Mouse (Mus musculus): ENCODE results near the gene Smc1a. TPM values are rescaled to one million over a fixed set of nuclear protein-coding genes. Genes with fewer than 3 reads are reported as not detected.
A peak's percentile ranks its signal among the peaks of the same experiment; 100 is the strongest.

The Smc1a gene
- polyA plus RNA-seq (2015; fragmentation: Nextera tagmentation; extraction: Ambion mirVana), result 84.4 and 88.4 TPM in 2 replicates

- peaks cover 12% of the 10 kb centered on the region for H3K4me1 ChIP-seq (replicated peaks)
- H3K9me3 ChIP-seq, result no peaks in the 10 kb centered on the region
- ATAC-seq (ENCODE audit: low FRiP score), result peak; percentile 99
- peak within 1 kb of the TSS; percentile 74 for H3K9ac ChIP-seq
- peak within 1 kb of the TSS; percentile 50 for H3K4me3 ChIP-seq
- peak within 1 kb of the TSS; percentile 58 for H3K4me2 ChIP-seq
- peaks cover 9% of the 10 kb centered on the region for H3K36me3 ChIP-seq
- peaks cover 57% of the 10 kb centered on the region for H3K27me3 ChIP-seq
- H3K27ac ChIP-seq, result peak within 1 kb of the TSS; percentile 88
- 16% methylated on average over 64 of the region's 64 CpGs for WGBS
Measured at GRCm38 (mm10) chrX:152016151-152017145, at the start of gene Smc1a, which contains the start of gene Ribc1. TSS of gene Smc1a (plus strand) at chrX:152016428. TSS of gene Ribc1 (minus strand) at chrX:152016295.

GRCm38 (mm10) chrX:151999006-151999710, 17.1 kb upstream of the Smc1a start:
- WGBS, result 74% methylated on average over 4 of the region's 4 CpGs
- H3K9ac ChIP-seq, result no peak overlapping the region
- H3K4me1 ChIP-seq (replicated peaks), result 0 out of 2 replicates have a peak, but pooled peaks cover 3% of the 10 kb centered on the region
- H3K4me2 ChIP-seq, result no peak overlapping the region
- H3K36me3 ChIP-seq, result peaks cover 6% of the 10 kb centered on the region; the same call in 1 of the 2 replicates
- H3K27me3 ChIP-seq, result peaks cover 83% of the 10 kb centered on the region
- H3K27ac ChIP-seq, result no peak overlapping the region
- no peak overlapping the region for H3K4me3 ChIP-seq
- no peak for ATAC-seq (ENCODE audit: low FRiP score)
- no peaks in the 10 kb centered on the region for H3K9me3 ChIP-seq

GRCm38 (mm10) chrX:152001182-152001684, 15.0 kb upstream of the Smc1a start:
- Histone ChIP-seq H3K36me3 (peaks cover 6% of the 10 kb centered on the region; the same call in 1 of the 2 replicates), H3K9ac (no peak overlapping the region), H3K4me1 (replicated peaks) (0 out of 2 replicates have a peak, but pooled peaks cover 3% of the 10 kb centered on the region), H3K27ac (no peak overlapping the region), H3K4me2 (peak overlapping the region; percentile 66), H3K9me3 (no peaks in the 10 kb centered on the region), H3K27me3 (peaks cover 87% of the 10 kb centered on the region), H3K4me3 (peak overlapping the region; percentile 49)
- 41% methylated on average over 9 of the region's 9 CpGs for WGBS
- peak; percentile 22 for ATAC-seq (ENCODE audit: low FRiP score)

- 24% methylated on average over 38 of the region's 41 CpGs for WGBS
- H3K36me3 ChIP-seq, result peaks cover 6% of the 10 kb centered on the region; the same call in 1 of the 2 replicates
- peak within 1 kb of the TSS; percentile 66 for H3K4me2 ChIP-seq
- peak; percentile 96 for ATAC-seq (ENCODE audit: low FRiP score)
- H3K9me3 ChIP-seq, result no peaks in the 10 kb centered on the region
- peak within 1 kb of the TSS; percentile 65 for H3K9ac ChIP-seq
- 0 out of 2 replicates have a peak, but pooled peaks cover 3% of the 10 kb centered on the region for H3K4me1 ChIP-seq (replicated peaks)
- H3K27ac ChIP-seq, result peak within 1 kb of the TSS; percentile 23; the same call in 1 of the 2 replicates
- H3K4me3 ChIP-seq, result peak within 1 kb of the TSS; percentile 49
- H3K27me3 ChIP-seq, result peaks cover 86% of the 10 kb centered on the region
Measured at GRCm38 (mm10) chrX:152001737-152002710, 14.2 kb upstream of the Smc1a start, which contains the start of gene Hsd17b10. TSS of gene Hsd17b10 (plus strand) at chrX:152001845.

- Histone ChIP-seq H3K4me1 (replicated peaks) (0 out of 2 replicates have a peak, but pooled peaks cover 3% of the 10 kb centered on the region), H3K36me3 (peaks cover 6% of the 10 kb centered on the region; the same call in 1 of the 2 replicates), H3K4me2 (peak overlapping the region; percentile 66), H3K9ac (no peak overlapping the region), H3K9me3 (no peaks in the 10 kb centered on the region), H3K27ac (no peak overlapping the region), H3K4me3 (no peak overlapping the region), H3K27me3 (peaks cover 86% of the 10 kb centered on the region)
- WGBS, result 92% methylated on average over 2 of the region's 2 CpGs
- ATAC-seq (ENCODE audit: low FRiP score), result no peak
Measured at GRCm38 (mm10) chrX:152002865-152003264, 13.4 kb upstream of the Smc1a start.

GRCm38 (mm10) chrX:152007863-152008262, 8.4 kb upstream of the Smc1a start:
- peaks cover 6% of the 10 kb centered on the region; the same call in 1 of the 2 replicates for H3K36me3 ChIP-seq
- H3K9ac ChIP-seq, result no peak overlapping the region
- peaks cover 78% of the 10 kb centered on the region for H3K27me3 ChIP-seq
- 71% methylated on average over 1 of the region's 1 CpGs for WGBS
- H3K4me2 ChIP-seq, result no peak overlapping the region
- no peak for ATAC-seq (ENCODE audit: low FRiP score)
- H3K9me3 ChIP-seq, result no peaks in the 10 kb centered on the region
- H3K27ac ChIP-seq, result no peak overlapping the region
- no peak overlapping the region for H3K4me3 ChIP-seq
- 0 out of 2 replicates have a peak, but pooled peaks cover under 1% of the 10 kb centered on the region for H3K4me1 ChIP-seq (replicated peaks)

- Histone ChIP-seq H3K9me3 (no peaks in the 10 kb centered on the region), H3K4me3 (peak overlapping the region; percentile 50), H3K9ac (peak overlapping the region; percentile 74), H3K4me1 (replicated peaks) (peaks cover 12% of the 10 kb centered on the region), H3K27me3 (peaks cover 62% of the 10 kb centered on the region), H3K36me3 (peaks cover 9% of the 10 kb centered on the region), H3K27ac (peak overlapping the region; percentile 86), H3K4me2 (peak overlapping the region; percentile 55)
- WGBS, result 23% methylated on average over 11 of the region's 11 CpGs
- ATAC-seq (ENCODE audit: low FRiP score), result peak; percentile 56; the same call in 1 of the 2 replicates
Measured at GRCm38 (mm10) chrX:152015752-152016150, 477 bp upstream of the Smc1a start.

- Histone ChIP-seq H3K9ac (peak overlapping the region; percentile 71), H3K4me3 (peak overlapping the region; percentile 50), H3K4me1 (replicated peaks) (peaks cover 12% of the 10 kb centered on the region), H3K36me3 (peaks cover 9% of the 10 kb centered on the region), H3K27ac (peak overlapping the region; percentile 88; the same call in 1 of the 2 replicates), H3K9me3 (no peaks in the 10 kb centered on the region), H3K4me2 (peak overlapping the region; percentile 58), H3K27me3 (peaks cover 53% of the 10 kb centered on the region)
- WGBS, result 21% methylated on average over 14 of the region's 14 CpGs
- no peak for ATAC-seq (ENCODE audit: low FRiP score)
Measured at GRCm38 (mm10) chrX:152017186-152017585, 958 bp downstream of the Smc1a start.

GRCm38 (mm10) chrX:152019294-152019693, 3.1 kb downstream of the Smc1a start:
- no peaks in the 10 kb centered on the region for H3K9me3 ChIP-seq
- no peaks in the 10 kb centered on the region; the same call in 1 of the 2 replicates for H3K36me3 ChIP-seq
- H3K4me2 ChIP-seq, result no peak overlapping the region
- no peak overlapping the region for H3K27ac ChIP-seq
- peaks cover 12% of the 10 kb centered on the region for H3K4me1 ChIP-seq (replicated peaks)
- peaks cover 62% of the 10 kb centered on the region for H3K27me3 ChIP-seq
- H3K4me3 ChIP-seq, result no peak overlapping the region
- no peak for ATAC-seq (ENCODE audit: low FRiP score)
- H3K9ac ChIP-seq, result no peak overlapping the region
- WGBS, result 96% methylated on average over 2 of the region's 2 CpGs

GRCm38 (mm10) chrX:152039865-152040264, 23.6 kb downstream of the Smc1a start:
- Histone ChIP-seq H3K9ac (no peak overlapping the region), H3K4me2 (no peak overlapping the region), H3K9me3 (no peaks in the 10 kb centered on the region), H3K4me3 (no peak overlapping the region), H3K27me3 (peaks cover 56% of the 10 kb centered on the region), H3K4me1 (replicated peaks) (no peaks in the 10 kb centered on the region), H3K36me3 (peaks cover 37% of the 10 kb centered on the region), H3K27ac (no peak overlapping the region)
- no peak for ATAC-seq (ENCODE audit: low FRiP score)

- Histone ChIP-seq H3K4me1 (replicated peaks) (no peaks in the 10 kb centered on the region), H3K9me3 (no peaks in the 10 kb centered on the region), H3K27ac (no peak overlapping the region), H3K36me3 (peaks cover 22% of the 10 kb centered on the region), H3K4me3 (no peak overlapping the region), H3K27me3 (peaks cover 50% of the 10 kb centered on the region), H3K9ac (no peak overlapping the region), H3K4me2 (no peak overlapping the region)
- no peak for ATAC-seq (ENCODE audit: low FRiP score)
Measured at GRCm38 (mm10) chrX:152047230-152047629, 31.0 kb downstream of the Smc1a start.

Measured in hindbrain, embryonic 13.5 days (tissue).